Mouse (Mus musculus): Measurements from ENCODE around the gene Dip2a.

- TF ChIP-seq POLR2AphosphoS5 (IDR thresholded peaks at IDR 0.05; ENCODE audit: insufficient replicate concordance, low read depth, low read length): no peak
- no peak for TF ChIP-seq CTCF (IDR thresholded peaks at IDR 0.05; ENCODE audit: low read depth, low read length)
- no peak for TF ChIP-seq GATA1 (IDR thresholded peaks at IDR 0.05; ENCODE audit: borderline replicate concordance, low read length)
- TF ChIP-seq GATA2 (IDR thresholded peaks at IDR 0.05; ENCODE audit: borderline replicate concordance, low read depth, low read length): no peak
Observed at GRCm38 (mm10) chr10:76289936-76290671, 55.0 kb downstream of the Dip2a start.
